Mouse (Mus musculus): ENCODE measurements around the gene Mynn.

Gene Mynn

GRCm38 (mm10) chr3:30646761-30647160 lies 44.9 kb downstream of the Mynn start:
- no peak for DNase-seq

GRCm38 (mm10) chr3:30647440-30648090 lies 45.7 kb downstream of the Mynn start, which contains the start of gene Lrrc34:
Gene Lrrc34 (minus strand): TSS chr3:30647869.
- DNase-seq = no peak

GRCm38 (mm10) chr3:30648466-30648865 lies 46.6 kb downstream of the Mynn start:
- no peak for DNase-seq

GRCm38 (mm10) chr3:30650062-30650841 lies 48.4 kb downstream of the Mynn start:
- DNase-seq = no peak

- no peak for DNase-seq
These were observed 54.1 kb downstream of the Mynn start for GRCm38 (mm10) chr3:30655937-30656336.

- no peak for DNase-seq
These were observed 56.6 kb downstream of the Mynn start for GRCm38 (mm10) chr3:30658486-30658885.
